Mouse (Mus musculus) forebrain, embryonic 12.5 days (tissue): ENCODE data around the gene Myl12a. TPM values are rescaled to one million over a fixed set of nuclear protein-coding genes. Genes with fewer than 3 reads are reported as not detected.
"Not testable (repeated sequence)": the region's sequence is repeated elsewhere in the genome, so short reads cannot be mapped to it uniquely, and the experiment has no call there.

Experiments used
- ATAC-seq: fragments of 200-750 bp; cut with Nextera tagmentation; 2 replicates; pipeline ENCODE4 v1.8.0; 2017; ENCODE audit warnings: moderate TSS enrichment; ENCODE audit not compliant: low FRiP score
- H3K27ac ChIP-seq: fragments of 300-500 bp; sonication (generic); 2 replicates; pipeline ENCODE4 v1.5.1; 2016; ENCODE audit warnings: mild to moderate bottlenecking
- H3K27me3 ChIP-seq: fragments of 300-500 bp; sonication (generic); 2 replicates; pipeline ENCODE4 v1.6.1; 2016; ENCODE audit warnings: mild to moderate bottlenecking
- H3K36me3 ChIP-seq: fragments of 300-500 bp; sonication (generic); replicated peaks from 2 replicates; pipeline ENCODE4 v1.6.1; 2016; ENCODE audit warnings: mild to moderate bottlenecking
- H3K4me1 ChIP-seq: fragments of 300-500 bp; sonication (generic); 2 replicates; pipeline ENCODE4 v1.6.1; 2016
- H3K4me2 ChIP-seq: fragments of 300-500 bp; sonication (generic); 2 replicates; pipeline ENCODE4 v1.6.1; 2016; ENCODE audit warnings: mild to moderate bottlenecking, moderate library complexity
- H3K4me3 ChIP-seq: fragments of 300-500 bp; sonication (generic); replicated peaks from 2 replicates; pipeline ENCODE4 v1.5.1; 2016; ENCODE audit warnings: mild to moderate bottlenecking
- H3K9ac ChIP-seq: fragments of 300-500 bp; sonication (generic); 2 replicates; pipeline ENCODE4 v1.6.1; 2016; ENCODE audit warnings: mild to moderate bottlenecking
- H3K9me3 ChIP-seq: fragments of 300-500 bp; sonication (generic); 2 replicates; pipeline ENCODE4 v1.6.1; 2016
- WGBS: fragments of 180-500 bp; shearing (Covaris S2); methylation state at CpG from one replicate; pipeline ENCODE4 v1.1.7; 2016; 5-methylcytosine and 5-hydroxymethylcytosine counted together
- polyA plus RNA-seq: library from polyadenylated mRNA; unstranded; fragments of >200 nt; fragmentation: Nextera tagmentation; extraction: Ambion mirVana; gene quantifications from 2 replicates; pipeline ENCODE4 v1.2.1, GENCODE M21; 2016

Myl12a gene
- polyA plus RNA-seq, 1 experiment from 2014 or later: 294 TPM

DNA sequence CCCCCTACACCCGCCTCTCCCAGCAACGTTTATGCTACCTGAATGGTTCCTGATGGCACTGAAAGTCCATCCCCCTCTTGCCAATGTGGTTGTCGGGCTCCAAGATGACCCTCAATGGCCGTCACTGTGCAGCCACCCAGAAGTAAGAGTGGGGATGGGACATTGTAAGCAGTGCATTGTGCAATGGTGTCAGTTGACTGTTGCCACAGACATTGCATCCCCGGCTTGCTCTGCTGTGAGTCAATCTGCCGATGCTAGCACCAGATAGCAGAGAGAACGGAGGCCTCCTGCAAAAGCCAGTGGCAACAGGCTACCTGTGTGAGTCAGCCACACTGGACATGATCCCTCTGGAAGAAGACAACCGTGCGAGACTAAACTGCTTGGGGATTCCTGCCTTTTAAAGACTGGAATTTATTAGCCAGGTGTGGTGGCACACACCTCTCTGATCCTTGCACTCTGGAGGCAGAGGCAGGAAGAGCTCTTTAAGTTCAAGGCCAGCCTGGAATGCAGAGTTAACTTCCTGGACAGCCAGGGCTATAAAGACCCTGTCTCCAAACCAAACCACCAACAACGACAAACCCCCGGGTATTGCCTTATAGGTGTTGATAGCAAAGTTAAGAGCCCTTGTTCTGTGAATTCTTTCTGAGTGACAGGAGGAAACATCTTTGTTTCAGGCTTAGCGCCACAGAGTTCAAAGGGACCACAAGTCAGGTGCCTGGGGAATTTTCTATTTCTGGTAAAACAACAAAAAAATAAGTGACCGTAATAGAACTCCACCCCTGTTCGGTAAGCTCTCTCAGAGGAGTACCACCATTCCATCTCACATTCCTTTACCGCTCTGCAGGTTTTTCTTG, 16.9 kb downstream of the Myl12a start:
- WGBS: 94% methylated on average over 15 of the region's 15 CpGs
- H3K36me3 ChIP-seq: peaks cover 27% of the 10 kb centered on the region
- peaks cover 20% of the 10 kb centered on the region for H3K4me1 ChIP-seq
- no peak overlapping the region for H3K4me2 ChIP-seq
- no peaks in the 10 kb centered on the region for H3K9me3 ChIP-seq
- no peak overlapping the region for H3K4me3 ChIP-seq
- H3K9ac ChIP-seq: no peak overlapping the region
- H3K27me3 ChIP-seq: no peaks in the 10 kb centered on the region
- ATAC-seq: no peak
- no peak overlapping the region for H3K27ac ChIP-seq

DNA sequence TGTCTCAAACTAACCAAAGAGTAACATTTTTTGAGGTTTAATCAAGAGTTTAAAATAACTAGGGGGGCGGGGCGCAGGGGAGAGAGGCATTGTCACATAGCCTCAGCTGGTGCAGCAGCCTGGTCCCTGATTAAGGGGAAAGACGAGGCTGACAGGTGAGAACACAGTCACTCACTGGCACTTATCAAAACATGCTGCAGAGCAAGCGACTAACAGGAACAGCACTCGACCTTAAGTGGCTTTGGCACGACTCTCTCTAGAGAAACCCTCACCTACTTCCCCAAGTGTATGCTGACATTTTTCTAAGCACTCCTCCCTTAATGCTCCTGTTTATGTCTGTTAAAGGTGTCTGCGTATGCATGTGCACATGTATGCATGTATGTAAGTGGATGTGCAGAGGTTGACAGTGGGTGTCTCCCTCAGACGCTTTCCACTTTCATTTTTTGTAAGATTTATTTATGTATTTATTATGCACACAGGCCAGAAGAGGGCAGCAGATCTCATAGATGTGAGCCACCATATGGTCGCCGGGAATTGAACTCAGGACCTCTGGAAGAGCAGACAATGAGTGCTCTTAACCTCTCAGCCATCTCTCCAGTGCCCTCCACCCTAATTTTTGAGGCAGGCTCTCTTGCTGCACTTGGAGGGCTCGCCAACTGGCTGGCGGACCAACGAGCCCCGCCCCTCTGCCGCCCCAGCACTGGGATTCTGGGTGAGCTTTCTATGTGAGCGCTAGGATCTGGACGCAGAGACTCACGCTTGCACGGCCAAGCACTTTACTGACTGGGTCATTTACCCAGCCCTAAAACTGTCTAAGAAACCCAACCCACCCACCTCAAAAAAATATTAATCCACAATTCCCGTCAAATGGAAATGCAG, 23.1 kb downstream of the Myl12a start:
- Histone ChIP-seq H3K27me3 (no peaks in the 10 kb centered on the region), H3K36me3 (peaks cover 45% of the 10 kb centered on the region), H3K27ac (no peak overlapping the region), H3K4me3 (no peak overlapping the region), H3K4me2 (no peak overlapping the region), H3K9ac (no peak overlapping the region), H3K9me3 (no peaks in the 10 kb centered on the region), H3K4me1 (no peaks in the 10 kb centered on the region)
- WGBS: 89% methylated on average over 20 of the region's 20 CpGs
- ATAC-seq: no peak

DNA sequence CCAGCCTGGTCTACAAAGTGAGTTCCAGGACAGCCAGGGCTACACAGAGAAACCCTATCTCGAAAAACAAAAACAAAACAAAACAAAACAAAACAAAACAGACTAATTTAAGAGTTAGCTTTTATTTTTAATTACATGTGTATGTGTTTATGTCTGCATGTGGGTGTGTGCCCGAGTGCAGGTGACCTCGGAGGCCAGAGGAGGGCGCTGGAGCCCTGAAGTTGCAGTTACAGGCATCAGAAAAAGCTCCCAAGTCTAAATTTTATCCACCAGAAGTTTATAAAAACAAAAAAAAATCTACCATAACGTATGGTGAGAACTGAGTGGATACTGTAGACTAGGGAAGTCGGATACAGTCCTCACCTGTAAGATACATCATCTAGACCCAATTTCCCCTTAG, 24.9 kb downstream of the Myl12a start:
- no peak overlapping the region for H3K9ac ChIP-seq
- H3K27me3 ChIP-seq: no peaks in the 10 kb centered on the region
- H3K9me3 ChIP-seq: no peaks in the 10 kb centered on the region
- H3K4me2 ChIP-seq: no peak overlapping the region
- WGBS: 90% methylated on average over 6 of the region's 6 CpGs
- H3K4me1 ChIP-seq: no peaks in the 10 kb centered on the region
- no peak overlapping the region for H3K27ac ChIP-seq
- H3K4me3 ChIP-seq: no peak overlapping the region
- no peak for ATAC-seq
- peaks cover 60% of the 10 kb centered on the region for H3K36me3 ChIP-seq

DNA sequence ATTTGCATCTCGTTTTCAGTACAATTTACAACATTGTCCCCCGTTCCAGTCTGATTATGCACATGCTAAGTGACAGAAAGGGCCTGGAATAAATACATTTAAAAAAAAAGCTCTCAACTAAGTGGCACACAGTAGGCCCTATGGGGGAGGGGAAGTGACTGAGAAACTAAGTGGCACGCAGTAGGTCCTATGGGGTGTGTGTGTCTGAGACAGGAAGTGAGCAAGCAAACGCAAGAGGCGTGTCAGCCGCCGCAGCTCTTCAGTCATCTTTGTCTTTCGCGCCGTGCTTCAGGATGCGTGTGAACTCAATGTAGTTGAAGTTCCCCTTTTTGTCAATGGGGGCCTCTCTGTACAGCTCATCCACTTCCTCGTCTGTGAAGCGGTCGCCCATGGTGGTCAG, 28.6 kb downstream of the Myl12a start:
- not testable (repeated sequence) for H3K9me3 ChIP-seq, H3K4me3 ChIP-seq, H3K4me2 ChIP-seq, ATAC-seq, H3K27me3 ChIP-seq, H3K9ac ChIP-seq, H3K4me1 ChIP-seq, H3K27ac ChIP-seq
- WGBS: 93% methylated on average over 14 of the region's 14 CpGs
- peaks cover 39% of the 10 kb centered on the region for H3K36me3 ChIP-seq

DNA sequence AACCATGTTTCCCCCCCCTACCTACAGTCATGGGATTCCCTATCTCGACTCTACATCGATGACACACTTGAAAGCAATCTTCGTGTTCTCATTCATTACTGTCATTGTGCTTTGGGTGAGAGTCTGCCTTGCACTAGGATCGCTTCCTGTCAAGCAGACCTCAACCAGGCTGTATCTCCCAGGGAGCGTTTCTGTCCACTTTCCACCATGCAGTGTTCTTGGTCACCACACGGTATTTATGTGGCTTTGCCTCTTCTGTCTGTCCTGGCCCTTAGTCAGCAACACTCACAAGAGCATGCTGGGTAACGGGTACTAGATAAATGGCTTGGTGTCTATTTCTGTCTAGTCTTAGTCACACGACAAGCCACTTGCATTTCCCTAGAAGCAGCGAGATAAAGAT, 29.3 kb downstream of the Myl12a start:
- no peaks in the 10 kb centered on the region for H3K9me3 ChIP-seq
- no peak overlapping the region for H3K4me2 ChIP-seq
- no peak for ATAC-seq
- H3K27me3 ChIP-seq: no peaks in the 10 kb centered on the region
- no peak overlapping the region for H3K9ac ChIP-seq
- H3K36me3 ChIP-seq: peaks cover 39% of the 10 kb centered on the region
- no peaks in the 10 kb centered on the region for H3K4me1 ChIP-seq
- H3K27ac ChIP-seq: no peak overlapping the region
- WGBS: 91% methylated on average over 9 of the region's 9 CpGs
- H3K4me3 ChIP-seq: no peak overlapping the region

DNA sequence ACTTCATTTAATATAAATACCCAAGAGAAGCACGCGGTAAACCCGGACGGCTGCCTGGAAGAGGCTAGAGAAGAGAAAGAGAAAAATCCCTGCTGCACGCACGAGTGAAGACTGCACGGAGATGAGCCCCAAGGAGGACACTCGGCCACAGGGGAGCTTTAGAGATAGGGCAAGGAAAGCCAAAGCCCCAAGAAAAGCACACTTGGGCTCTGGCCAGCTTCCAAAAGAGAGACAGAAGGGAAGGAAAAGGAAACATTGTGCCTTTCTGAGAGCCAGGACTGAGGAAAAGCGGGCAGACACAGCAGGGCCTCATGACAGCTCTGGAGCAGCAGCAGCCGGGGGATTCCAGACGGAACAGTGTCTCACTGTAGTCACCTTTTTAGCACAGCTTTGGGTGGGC, 31.5 kb downstream of the Myl12a start:
- no peak overlapping the region for H3K9ac ChIP-seq
- 67% methylated on average over 11 of the region's 11 CpGs for WGBS
- H3K27me3 ChIP-seq: no peaks in the 10 kb centered on the region
- no peaks in the 10 kb centered on the region for H3K9me3 ChIP-seq
- peaks cover 5% of the 10 kb centered on the region for H3K4me1 ChIP-seq
- no peak for ATAC-seq
- no peak overlapping the region for H3K27ac ChIP-seq
- H3K36me3 ChIP-seq: peaks cover 31% of the 10 kb centered on the region
- no peak overlapping the region for H3K4me3 ChIP-seq
- H3K4me2 ChIP-seq: no peak overlapping the region

DNA sequence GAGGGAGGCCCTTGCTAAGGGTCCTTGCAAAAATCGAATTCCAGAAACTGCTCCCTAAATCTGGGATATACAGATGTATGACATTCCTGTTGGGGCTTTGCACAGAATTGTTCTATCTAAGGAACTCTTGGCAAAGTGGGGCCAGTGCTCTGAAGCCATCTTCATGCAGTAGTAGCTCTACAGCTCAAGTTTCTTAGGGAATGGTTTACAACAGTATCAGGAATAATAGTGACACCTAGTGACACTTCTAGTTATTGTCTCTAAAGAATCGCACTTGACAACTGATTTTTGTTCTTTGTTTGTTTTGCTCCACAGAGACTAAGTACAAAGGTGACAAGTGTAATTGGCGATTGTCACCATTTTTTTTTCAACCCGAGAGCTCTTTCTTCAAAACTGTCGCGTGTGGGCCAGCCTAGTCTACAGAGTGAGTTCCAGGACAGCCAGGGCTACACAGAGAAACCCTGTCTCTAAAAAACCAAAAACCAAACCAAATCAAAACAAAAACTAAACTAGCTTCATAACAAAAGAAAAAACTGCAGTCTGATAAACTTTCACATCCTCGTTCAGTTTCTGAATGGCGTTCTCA, 34.0 kb downstream of the Myl12a start:
- Histone ChIP-seq H3K4me1 (peaks cover 5% of the 10 kb centered on the region), H3K9ac (no peak overlapping the region), H3K9me3 (no peaks in the 10 kb centered on the region), H3K27me3 (no peaks in the 10 kb centered on the region), H3K27ac (no peak overlapping the region), H3K36me3 (peaks cover 8% of the 10 kb centered on the region), H3K4me2 (no peak overlapping the region), H3K4me3 (no peak overlapping the region)
- WGBS: 33% methylated on average over 8 of the region's 8 CpGs
- ATAC-seq: peak; percentile 37; the same call in 1 of the 2 replicates

DNA sequence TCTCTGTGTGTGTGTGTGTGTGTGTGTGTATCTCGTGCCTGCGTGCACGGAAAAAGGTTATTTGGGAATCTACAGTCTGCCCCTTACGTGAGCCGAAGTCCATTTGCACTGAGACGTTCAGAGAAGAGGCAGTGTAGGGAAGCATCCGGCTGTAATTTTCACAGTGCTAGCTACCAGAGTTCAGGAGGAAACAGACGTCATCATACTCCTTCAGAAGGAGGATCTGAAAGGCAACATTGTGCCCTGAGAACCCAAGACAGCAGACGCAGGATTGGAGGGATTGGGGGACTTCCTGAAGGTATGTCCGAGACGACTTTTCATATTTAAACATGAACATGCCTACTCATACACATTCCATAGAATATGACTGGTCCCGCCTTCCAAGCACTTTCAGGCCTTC, 35.0 kb downstream of the Myl12a start:
- H3K9ac ChIP-seq: no peak overlapping the region
- no peak for ATAC-seq
- 70% methylated on average over 12 of the region's 12 CpGs for WGBS
- no peak overlapping the region for H3K4me2 ChIP-seq
- peaks cover 5% of the 10 kb centered on the region for H3K4me1 ChIP-seq
- H3K27ac ChIP-seq: no peak overlapping the region
- no peak overlapping the region for H3K4me3 ChIP-seq
- H3K36me3 ChIP-seq: no peaks in the 10 kb centered on the region
- no peaks in the 10 kb centered on the region for H3K9me3 ChIP-seq
- H3K27me3 ChIP-seq: no peaks in the 10 kb centered on the region

DNA sequence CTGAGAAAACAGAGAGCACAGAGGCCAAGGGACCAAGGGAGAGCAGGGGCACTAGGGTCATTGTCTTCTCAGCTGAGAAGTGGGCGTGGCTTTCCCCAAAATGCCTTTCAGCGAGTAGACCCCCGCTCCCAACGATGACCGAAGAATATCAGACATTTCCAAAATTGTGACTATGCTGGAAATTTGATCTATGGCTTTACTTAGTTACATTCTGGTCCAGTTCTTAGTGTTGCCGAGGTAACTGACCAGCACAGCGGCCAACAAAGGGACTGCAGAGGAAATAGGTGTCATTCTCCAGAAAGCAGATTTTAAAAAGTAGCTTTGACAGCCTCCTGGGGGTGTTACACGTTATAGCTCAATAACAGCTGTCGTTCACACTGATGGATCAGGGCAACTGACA, 35.5 kb downstream of the Myl12a start:
- WGBS: 31% methylated on average over 9 of the region's 9 CpGs
- no peak overlapping the region for H3K27ac ChIP-seq
- ATAC-seq: no peak

DNA sequence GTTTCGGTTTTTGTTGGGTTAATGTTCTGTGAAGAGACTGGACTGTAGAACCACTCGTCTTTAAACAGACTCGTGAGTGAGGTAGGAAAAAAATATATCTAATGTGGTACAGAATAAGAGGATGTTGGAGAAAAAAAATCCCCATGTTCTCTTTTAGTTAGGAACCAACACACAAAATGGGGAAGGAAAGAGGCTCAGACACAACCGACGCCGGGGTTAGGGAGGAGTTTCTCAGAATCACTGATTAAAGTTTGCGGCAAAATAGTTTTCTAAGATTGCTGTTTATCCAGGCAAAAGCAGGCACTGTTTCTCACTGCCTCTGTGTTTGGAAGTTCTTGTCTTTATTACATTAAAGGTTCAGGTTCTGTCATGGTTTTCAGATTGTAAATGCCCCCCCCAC, 36.6 kb downstream of the Myl12a start:
- Histone ChIP-seq H3K9ac (no peak overlapping the region), H3K4me3 (no peak overlapping the region), H3K9me3 (no peaks in the 10 kb centered on the region), H3K27me3 (no peaks in the 10 kb centered on the region), H3K4me2 (no peak overlapping the region), H3K27ac (no peak overlapping the region), H3K4me1 (peaks cover 5% of the 10 kb centered on the region), H3K36me3 (no peaks in the 10 kb centered on the region)
- WGBS: 94% methylated on average over 7 of the region's 7 CpGs
- ATAC-seq: no peak

More for the DNA sequence above, 35.5 kb downstream of the Myl12a start:
- no peaks in the 10 kb centered on the region for H3K9me3 ChIP-seq
- no peak overlapping the region for H3K4me2 ChIP-seq
- H3K36me3 ChIP-seq: no peaks in the 10 kb centered on the region
- H3K4me1 ChIP-seq: peaks cover 5% of the 10 kb centered on the region
- no peak overlapping the region for H3K9ac ChIP-seq
- H3K27me3 ChIP-seq: no peaks in the 10 kb centered on the region
- no peak overlapping the region for H3K4me3 ChIP-seq

DNA sequence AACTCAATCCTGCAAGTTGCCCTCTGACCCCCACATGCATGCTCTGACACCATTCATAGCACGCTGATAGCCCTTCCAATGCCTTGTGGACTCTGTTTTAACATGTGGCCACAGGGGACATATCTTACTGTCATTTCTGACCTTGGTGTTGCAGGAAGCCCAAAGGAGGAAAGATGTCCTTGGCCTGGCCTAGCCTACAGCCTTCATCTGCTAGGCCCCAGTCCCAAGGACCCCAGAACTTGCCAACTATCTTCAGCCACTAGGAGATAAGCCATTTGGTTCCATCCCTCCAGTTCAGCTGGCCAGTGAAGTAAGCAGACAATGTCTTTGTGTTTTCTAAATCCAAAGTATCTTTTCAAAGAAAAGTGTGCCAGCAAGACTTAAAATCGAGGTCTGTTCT, 37.4 kb downstream of the Myl12a start:
- Histone ChIP-seq H3K27me3 (no peaks in the 10 kb centered on the region), H3K4me1 (peaks cover 5% of the 10 kb centered on the region), H3K4me2 (no peak overlapping the region), H3K27ac (no peak overlapping the region), H3K36me3 (no peaks in the 10 kb centered on the region), H3K9ac (no peak overlapping the region), H3K9me3 (no peaks in the 10 kb centered on the region), H3K4me3 (no peak overlapping the region)
- WGBS: 78% methylated on average over 2 of the region's 2 CpGs
- no peak for ATAC-seq

DNA sequence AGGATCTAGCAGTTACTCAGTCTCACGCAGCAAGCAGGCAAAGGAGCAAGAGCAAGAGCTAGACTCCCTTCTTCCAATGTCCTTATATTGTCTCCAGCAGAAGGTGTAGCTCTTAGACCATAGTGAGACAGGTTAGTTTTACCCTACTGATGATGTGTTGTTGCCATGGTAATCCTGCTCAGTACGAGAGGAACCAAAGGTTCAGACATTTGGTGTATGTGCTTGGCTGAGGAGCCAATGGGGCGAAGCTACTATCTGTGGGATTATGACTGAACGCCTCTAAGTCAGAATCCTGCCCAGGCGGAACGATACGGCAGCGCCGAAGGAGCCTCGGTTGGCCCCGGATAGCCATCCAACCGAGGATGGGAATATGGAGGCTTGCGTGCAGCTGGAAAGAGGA, 39.1 kb downstream of the Myl12a start:
- H3K9me3 ChIP-seq: not testable (repeated sequence)
- 67% methylated on average over 13 of the region's 13 CpGs for WGBS

More for the DNA sequence above, 39.1 kb downstream of the Myl12a start:
- not testable (repeated sequence) for H3K36me3 ChIP-seq, H3K4me1 ChIP-seq, H3K27me3 ChIP-seq, H3K4me2 ChIP-seq, H3K27ac ChIP-seq, H3K9ac ChIP-seq, H3K4me3 ChIP-seq
- peak; percentile 100 for ATAC-seq
